Mouse (Mus musculus): ENCODE results near the gene Kif6. TPM values are rescaled to one million over a fixed set of nuclear protein-coding genes. Genes with fewer than 3 reads are reported as not detected.

Gene Kif6
- polyA plus RNA-seq, 1 experiment from 2014 or later: 3.3 TPM

- H3K4me3 ChIP-seq (replicated peaks; ENCODE audit: low read length): no peak overlapping the region
- no peaks in the 10 kb centered on the region for H3K36me3 ChIP-seq (ENCODE audit: control insufficient read depth, insufficient read depth)
- H3K27ac ChIP-seq (ENCODE audit: low read length): no peak overlapping the region
- ATAC-seq: no peak
- H3K4me2 ChIP-seq (ENCODE audit: low read length): no peak overlapping the region
- peaks cover 5% of the 10 kb centered on the region for H3K9me3 ChIP-seq (ENCODE audit: control insufficient read depth, low read length)
- H3K27me3 ChIP-seq (replicated peaks; ENCODE audit: control insufficient read depth, insufficient read depth, low read length): no peaks in the 10 kb centered on the region
- WGBS: 93% methylated on average over 7 of the region's 7 CpGs
- H3K9ac ChIP-seq (replicated peaks; ENCODE audit: low read depth, low read length): no peak overlapping the region
- peaks cover 6% of the 10 kb centered on the region; the same call in 1 of the 2 replicates for H3K4me1 ChIP-seq (replicated peaks; ENCODE audit: control insufficient read depth, insufficient read depth, low read length)
Measured at GRCm38 (mm10) chr17:49649394-49649793, 34.5 kb downstream of the Kif6 start.

GRCm38 (mm10) chr17:49650366-49650765 is 35.4 kb downstream of the Kif6 start:
- no peak overlapping the region for H3K27ac ChIP-seq (ENCODE audit: low read length)
- WGBS: 84% methylated on average over 4 of the region's 4 CpGs
- H3K9ac ChIP-seq (replicated peaks; ENCODE audit: low read depth, low read length): no peak overlapping the region
- H3K27me3 ChIP-seq (replicated peaks; ENCODE audit: control insufficient read depth, insufficient read depth, low read length): no peaks in the 10 kb centered on the region
- H3K4me3 ChIP-seq (replicated peaks; ENCODE audit: low read length): no peak overlapping the region
- H3K4me2 ChIP-seq (ENCODE audit: low read length): no peak overlapping the region
- no peak for ATAC-seq
- H3K9me3 ChIP-seq (ENCODE audit: control insufficient read depth, low read length): peaks cover 5% of the 10 kb centered on the region
- no peaks in the 10 kb centered on the region for H3K36me3 ChIP-seq (ENCODE audit: control insufficient read depth, insufficient read depth)
- H3K4me1 ChIP-seq (replicated peaks; ENCODE audit: control insufficient read depth, insufficient read depth, low read length): peaks cover 6% of the 10 kb centered on the region; the same call in 1 of the 2 replicates

GRCm38 (mm10) chr17:49652357-49652756 is 37.4 kb downstream of the Kif6 start:
- H3K36me3 ChIP-seq (ENCODE audit: control insufficient read depth, insufficient read depth): no peaks in the 10 kb centered on the region
- H3K27me3 ChIP-seq (replicated peaks; ENCODE audit: control insufficient read depth, insufficient read depth, low read length): no peaks in the 10 kb centered on the region
- peaks cover 5% of the 10 kb centered on the region for H3K9me3 ChIP-seq (ENCODE audit: control insufficient read depth, low read length)
- 23% methylated on average over 3 of the region's 3 CpGs for WGBS
- peaks cover 6% of the 10 kb centered on the region; the same call in 1 of the 2 replicates for H3K4me1 ChIP-seq (replicated peaks; ENCODE audit: control insufficient read depth, insufficient read depth, low read length)
- H3K4me2 ChIP-seq (ENCODE audit: low read length): no peak overlapping the region
- H3K9ac ChIP-seq (replicated peaks; ENCODE audit: low read depth, low read length): no peak overlapping the region
- ATAC-seq: peak; percentile 74
- H3K27ac ChIP-seq (ENCODE audit: low read length): peak overlapping the region; percentile 14; the same call in 1 of the 2 replicates
- H3K4me3 ChIP-seq (replicated peaks; ENCODE audit: low read length): no peak overlapping the region

GRCm38 (mm10) chr17:49652800-49653199 is 37.9 kb downstream of the Kif6 start:
- Histone ChIP-seq H3K27ac (ENCODE audit: low read length) (no peak overlapping the region), H3K4me1 (replicated peaks; ENCODE audit: control insufficient read depth, insufficient read depth, low read length) (peaks cover 6% of the 10 kb centered on the region; the same call in 1 of the 2 replicates), H3K36me3 (ENCODE audit: control insufficient read depth, insufficient read depth) (no peaks in the 10 kb centered on the region), H3K4me3 (replicated peaks; ENCODE audit: low read length) (no peak overlapping the region), H3K27me3 (replicated peaks; ENCODE audit: control insufficient read depth, insufficient read depth, low read length) (no peaks in the 10 kb centered on the region), H3K9ac (replicated peaks; ENCODE audit: low read depth, low read length) (no peak overlapping the region), H3K9me3 (ENCODE audit: control insufficient read depth, low read length) (peaks cover 5% of the 10 kb centered on the region), H3K4me2 (ENCODE audit: low read length) (no peak overlapping the region)
- ATAC-seq: peak; percentile 33; the same call in 1 of the 2 replicates
- 56% methylated on average over 5 of the region's 5 CpGs for WGBS

- H3K9ac ChIP-seq (replicated peaks; ENCODE audit: low read depth, low read length): no peak overlapping the region
- no peak overlapping the region for H3K4me3 ChIP-seq (replicated peaks; ENCODE audit: low read length)
- no peaks in the 10 kb centered on the region for H3K9me3 ChIP-seq (ENCODE audit: control insufficient read depth, low read length)
- H3K27ac ChIP-seq (ENCODE audit: low read length): no peak overlapping the region
- H3K4me1 ChIP-seq (replicated peaks; ENCODE audit: control insufficient read depth, insufficient read depth, low read length): no peaks in the 10 kb centered on the region
- H3K27me3 ChIP-seq (replicated peaks; ENCODE audit: control insufficient read depth, insufficient read depth, low read length): no peaks in the 10 kb centered on the region
- WGBS: 64% methylated on average over 6 of the region's 6 CpGs
- no peaks in the 10 kb centered on the region for H3K36me3 ChIP-seq (ENCODE audit: control insufficient read depth, insufficient read depth)
- H3K4me2 ChIP-seq (ENCODE audit: low read length): no peak overlapping the region
- ATAC-seq: no peak
Measured at GRCm38 (mm10) chr17:49661626-49662025, 46.7 kb downstream of the Kif6 start.

- no peaks in the 10 kb centered on the region for H3K27me3 ChIP-seq (replicated peaks; ENCODE audit: control insufficient read depth, insufficient read depth, low read length)
- no peak overlapping the region for H3K4me2 ChIP-seq (ENCODE audit: low read length)
- 89% methylated on average over 5 of the region's 5 CpGs for WGBS
- H3K9ac ChIP-seq (replicated peaks; ENCODE audit: low read depth, low read length): no peak overlapping the region
- no peaks in the 10 kb centered on the region for H3K36me3 ChIP-seq (ENCODE audit: control insufficient read depth, insufficient read depth)
- no peak overlapping the region for H3K27ac ChIP-seq (ENCODE audit: low read length)
- H3K4me3 ChIP-seq (replicated peaks; ENCODE audit: low read length): no peak overlapping the region
- ATAC-seq: no peak
- H3K9me3 ChIP-seq (ENCODE audit: control insufficient read depth, low read length): no peaks in the 10 kb centered on the region
- 0 out of 2 replicates have a peak, but pooled peaks cover under 1% of the 10 kb centered on the region for H3K4me1 ChIP-seq (replicated peaks; ENCODE audit: control insufficient read depth, insufficient read depth, low read length)
Measured at GRCm38 (mm10) chr17:49666728-49667127, 51.8 kb downstream of the Kif6 start.

- Histone ChIP-seq H3K9me3 (ENCODE audit: control insufficient read depth, low read length) (no peaks in the 10 kb centered on the region), H3K4me3 (replicated peaks; ENCODE audit: low read length) (no peak overlapping the region), H3K27ac (ENCODE audit: low read length) (no peak overlapping the region), H3K36me3 (ENCODE audit: control insufficient read depth, insufficient read depth) (no peaks in the 10 kb centered on the region), H3K27me3 (replicated peaks; ENCODE audit: control insufficient read depth, insufficient read depth, low read length) (no peaks in the 10 kb centered on the region), H3K9ac (replicated peaks; ENCODE audit: low read depth, low read length) (no peak overlapping the region), H3K4me2 (ENCODE audit: low read length) (no peak overlapping the region), H3K4me1 (replicated peaks; ENCODE audit: control insufficient read depth, insufficient read depth, low read length) (peaks cover 7% of the 10 kb centered on the region; the same call in 1 of the 2 replicates)
- 90% methylated on average over 6 of the region's 6 CpGs for WGBS
- no peak for ATAC-seq
Measured at GRCm38 (mm10) chr17:49668296-49668695, 53.4 kb downstream of the Kif6 start.

- H3K4me2 ChIP-seq (ENCODE audit: low read length): no peak overlapping the region
- no peak overlapping the region for H3K4me3 ChIP-seq (replicated peaks; ENCODE audit: low read length)
- H3K36me3 ChIP-seq (ENCODE audit: control insufficient read depth, insufficient read depth): no peaks in the 10 kb centered on the region
- no peak overlapping the region for H3K9ac ChIP-seq (replicated peaks; ENCODE audit: low read depth, low read length)
- WGBS: 27% methylated on average over 6 of the region's 6 CpGs
- peak; percentile 95 for ATAC-seq
- no peaks in the 10 kb centered on the region for H3K27me3 ChIP-seq (replicated peaks; ENCODE audit: control insufficient read depth, insufficient read depth, low read length)
- no peaks in the 10 kb centered on the region for H3K9me3 ChIP-seq (ENCODE audit: control insufficient read depth, low read length)
- H3K4me1 ChIP-seq (replicated peaks; ENCODE audit: control insufficient read depth, insufficient read depth, low read length): peaks cover 7% of the 10 kb centered on the region; the same call in 1 of the 2 replicates
- H3K27ac ChIP-seq (ENCODE audit: low read length): no peak overlapping the region
Measured at GRCm38 (mm10) chr17:49671921-49672339, 57.0 kb downstream of the Kif6 start.

- Histone ChIP-seq H3K27ac (ENCODE audit: low read length) (peak overlapping the region; percentile 26), H3K36me3 (ENCODE audit: control insufficient read depth, insufficient read depth) (no peaks in the 10 kb centered on the region), H3K9ac (replicated peaks; ENCODE audit: low read depth, low read length) (no peak overlapping the region), H3K4me2 (ENCODE audit: low read length) (no peak overlapping the region), H3K27me3 (replicated peaks; ENCODE audit: control insufficient read depth, insufficient read depth, low read length) (no peaks in the 10 kb centered on the region), H3K4me3 (replicated peaks; ENCODE audit: low read length) (no peak overlapping the region), H3K9me3 (ENCODE audit: control insufficient read depth, low read length) (no peaks in the 10 kb centered on the region), H3K4me1 (replicated peaks; ENCODE audit: control insufficient read depth, insufficient read depth, low read length) (peaks cover 7% of the 10 kb centered on the region; the same call in 1 of the 2 replicates)
- WGBS: 73% methylated on average over 5 of the region's 5 CpGs
- ATAC-seq: peak; percentile 54; the same call in 1 of the 2 replicates
Measured at GRCm38 (mm10) chr17:49672421-49672820, 57.5 kb downstream of the Kif6 start.

- Histone ChIP-seq H3K4me3 (replicated peaks; ENCODE audit: low read length) (no peak overlapping the region), H3K27ac (ENCODE audit: low read length) (no peak overlapping the region), H3K27me3 (replicated peaks; ENCODE audit: control insufficient read depth, insufficient read depth, low read length) (no peaks in the 10 kb centered on the region), H3K9ac (replicated peaks; ENCODE audit: low read depth, low read length) (no peak overlapping the region), H3K36me3 (ENCODE audit: control insufficient read depth, insufficient read depth) (no peaks in the 10 kb centered on the region), H3K4me2 (ENCODE audit: low read length) (no peak overlapping the region), H3K9me3 (ENCODE audit: control insufficient read depth, low read length) (no peaks in the 10 kb centered on the region), H3K4me1 (replicated peaks; ENCODE audit: control insufficient read depth, insufficient read depth, low read length) (peaks cover 7% of the 10 kb centered on the region; the same call in 1 of the 2 replicates)
- no peak for ATAC-seq
- 74% methylated on average over 4 of the region's 4 CpGs for WGBS
Measured at GRCm38 (mm10) chr17:49675629-49676028, 60.7 kb downstream of the Kif6 start.
